Mouse (Mus musculus): ENCODE results near the gene Phactr1.

- TF ChIP-seq CTCF (IDR thresholded peaks at IDR 0.05; ENCODE audit: borderline replicate concordance, insufficient read depth, low read depth, low read length) (no peak), POLR2A (IDR thresholded peaks at IDR 0.05; ENCODE audit: borderline replicate concordance, insufficient read depth, low read length) (no peak)
Observed at GRCm38 (mm10) chr13:42989481-42989880, 309.1 kb downstream of the Phactr1 start.

All from cerebellum, adult 2 months (tissue).